Mouse (Mus musculus) small intestine, adult 2 months (tissue): ENCODE data around the gene Igfbp6.

Experiments used
- CTCF ChIP-seq: fragments of 200-500 bp; IDR thresholded peaks from 2 replicates; pipeline ENCODE4 v1.5.1; 2012; ENCODE audit warnings: low read depth, mild to moderate bottlenecking, control low read depth, inconsistent platforms, low read length, moderate library complexity, mixed read lengths; ENCODE audit not compliant: insufficient replicate concordance, insufficient read length; ENCODE audit errors: extremely low read depth
- POLR2A ChIP-seq: fragments of 200-500 bp; IDR thresholded peaks from 2 replicates; pipeline ENCODE4 v1.6.1; 2012; ENCODE audit warnings: low read depth, mild to moderate bottlenecking, control low read depth, inconsistent platforms, low read length, moderate library complexity

DNA sequence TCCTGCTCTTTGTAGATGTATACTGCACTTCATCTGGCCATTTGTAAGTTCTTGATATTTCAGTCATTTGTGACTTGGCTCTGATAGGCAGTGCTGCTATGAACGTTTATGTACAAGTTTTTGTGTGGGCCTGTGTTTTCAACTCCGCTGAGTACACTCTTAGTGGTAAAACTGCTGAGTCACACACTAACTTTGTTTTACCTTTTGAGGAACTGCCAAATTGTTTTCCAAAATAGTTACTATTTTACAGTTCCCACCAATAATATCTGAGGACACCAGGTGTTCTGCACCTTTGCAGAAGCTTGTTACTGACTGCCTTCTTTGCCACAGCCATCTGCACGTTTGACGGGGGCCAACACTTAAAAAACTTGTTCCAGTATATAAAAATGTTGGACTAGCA lies 50.3 kb downstream of the Igfbp6 start:
- TF ChIP-seq CTCF (no peak), POLR2A (no peak)
